Mouse (Mus musculus) CH12.LX (cell line): Measurements from ENCODE around the gene Sprr2b.

Experiments
- CTCF ChIP-seq, 2 experiments: IDR thresholded peaks in 1 of 2; conservative IDR thresholded peaks in 1 of 2; 2 replicates each; pipeline ENCODE4 v1.5.1; 2011 to 2012; ENCODE audit warnings: low read depth in 2 of 2, low read length in 2 of 2, improper control_type of control experiment in 1 of 2, inconsistent platforms in 1 of 2, mild to moderate bottlenecking in 1 of 2, moderate library complexity in 1 of 2
- E2F4 ChIP-seq: IDR thresholded peaks from 2 replicates; pipeline ENCODE4 v1.6.1; 2011; ENCODE audit warnings: low read depth, low read length, improper control_type of control experiment; ENCODE audit not compliant: insufficient replicate concordance
- ELF1 ChIP-seq: IDR thresholded peaks from 2 replicates; pipeline ENCODE4 v1.6.1; 2014; ENCODE audit warnings: low read depth, mild to moderate bottlenecking, inconsistent platforms, low read length, improper control_type of control experiment
- GABPA ChIP-seq: IDR thresholded peaks from 2 replicates; pipeline ENCODE4 v1.6.1; 2012; ENCODE audit warnings: low read depth, low read length, improper control_type of control experiment, inconsistent platforms; ENCODE audit not compliant: insufficient replicate concordance
- MAZ ChIP-seq: IDR thresholded peaks from 2 replicates; pipeline ENCODE4 v1.6.1; 2012; ENCODE audit warnings: low read depth, mild to moderate bottlenecking, inconsistent platforms, low read length, improper control_type of control experiment, moderate library complexity
- NELFE ChIP-seq: IDR thresholded peaks from 2 replicates; pipeline ENCODE4 v1.6.1; 2011; ENCODE audit warnings: low read depth, low read length, improper control_type of control experiment
- POLR2A ChIP-seq: IDR thresholded peaks from 2 replicates; pipeline ENCODE4 v1.6.1; 2011; ENCODE audit warnings: low read depth, mild to moderate bottlenecking, improper control_type of control experiment, low read length
- ZMIZ1 ChIP-seq: IDR thresholded peaks from 2 replicates; pipeline ENCODE4 v1.6.1; 2012; ENCODE audit warnings: low read depth, mild to moderate bottlenecking, inconsistent platforms, low read length, improper control_type of control experiment
- ZNF384 ChIP-seq: IDR thresholded peaks from 2 replicates; pipeline ENCODE4 v1.6.1; 2012; ENCODE audit warnings: low read depth, low read length, improper control_type of control experiment, inconsistent platforms

GRCm38 (mm10) chr3:92361619-92362018 lies 45.2 kb downstream of the Sprr2b start:
- TF ChIP-seq POLR2A (no peak), CTCF (conservative IDR thresholded peaks at IDR 0.05 in 1 of 2, IDR thresholded peaks at IDR 0.05 in 1 of 2; ENCODE audit: low read depth in 2 of 2, low read length in 2 of 2) (no peak), E2F4 (no peak), ZNF384 (no peak), GABPA (no peak), ZMIZ1 (no peak), NELFE (no peak), MAZ (no peak), ELF1 (no peak)
